Mouse (Mus musculus) liver, postnatal 0 days (tissue): ENCODE measurements around the gene Tcte1. TPM values are rescaled to one million over a fixed set of nuclear protein-coding genes. Genes with fewer than 3 reads are reported as not detected.

Experiments used
- ATAC-seq: fragments of 200-750 bp; cut with Nextera tagmentation; 2 replicates; pipeline ENCODE4 v1.8.0; 2017; ENCODE audit warnings: mild to moderate bottlenecking, moderate library complexity
- DNase-seq: peaks from one replicate; pipeline ENCODE4 v3.0.0-alpha.2; 2016
- H3K27ac ChIP-seq: fragments of 300-500 bp; sonication (generic); 2 replicates; pipeline ENCODE4 v1.5.1; 2014; ENCODE audit warnings: antibody characterized with exemption, moderate library complexity, mild to moderate bottlenecking, low read depth
- H3K27me3 ChIP-seq: fragments of 300-500 bp; sonication (generic); 2 replicates; pipeline ENCODE4 v1.6.1; 2014; ENCODE audit warnings: low read length, control low read depth, mixed read lengths; ENCODE audit not compliant: insufficient read depth
- H3K36me3 ChIP-seq: fragments of 300-500 bp; sonication (generic); replicated peaks from 2 replicates; pipeline ENCODE4 v1.6.1; 2014; ENCODE audit warnings: mild to moderate bottlenecking, control low read depth, low read length, moderate library complexity, mixed read lengths; ENCODE audit not compliant: insufficient read depth
- H3K4me1 ChIP-seq: fragments of 300-500 bp; sonication (generic); 2 replicates; pipeline ENCODE4 v1.6.1; 2014; ENCODE audit warnings: antibody characterized with exemption, mild to moderate bottlenecking, control low read depth; ENCODE audit not compliant: insufficient read depth
- H3K4me2 ChIP-seq: fragments of 300-500 bp; sonication (generic); 2 replicates; pipeline ENCODE4 v1.6.1; 2014; ENCODE audit warnings: low read depth, mild to moderate bottlenecking, low read length, moderate library complexity, mixed read lengths
- H3K4me3 ChIP-seq: fragments of 300-500 bp; sonication (generic); 2 replicates; pipeline ENCODE4 v1.5.1; 2014; ENCODE audit warnings: low read depth, low read length
- H3K9ac ChIP-seq: fragments of 300-500 bp; sonication (generic); replicated peaks from 2 replicates; pipeline ENCODE4 v1.6.1; 2014; ENCODE audit warnings: mild to moderate bottlenecking, moderate library complexity
- H3K9me3 ChIP-seq: fragments of 300-500 bp; sonication (generic); 2 replicates; pipeline ENCODE4 v1.6.1; 2016; ENCODE audit warnings: mild to moderate bottlenecking, control low read depth, low read length, mixed read lengths
- CTCF ChIP-seq: sonication (generic); IDR thresholded peaks from 2 replicates; pipeline ENCODE4 v1.5.1; 2016; ENCODE audit warnings: antibody characterized with exemption, low read depth
- EP300 ChIP-seq: IDR thresholded peaks from 2 replicates; pipeline ENCODE4 v1.6.1; 2016; ENCODE audit warnings: antibody characterized with exemption, low read depth, mild to moderate bottlenecking
- WGBS: fragments of 180-500 bp; shearing (Covaris S2); extraction: QIAGEN DNeasy Blood & Tissue Kit; methylation state at CpG from one replicate; pipeline ENCODE4 v1.1.7; 2014; ENCODE audit not compliant: insufficient replicate concordance; 5-methylcytosine and 5-hydroxymethylcytosine counted together
- polyA plus RNA-seq: library from polyadenylated mRNA; unstranded; fragments of >200 nt; fragmentation: Nextera tagmentation; extraction: Ambion mirVana; gene quantifications from 2 replicates; pipeline ENCODE4 v1.2.1, GENCODE M21; 2015

Tcte1 gene
- polyA plus RNA-seq, 1 experiment from 2014 or later, result not detected

DNA sequence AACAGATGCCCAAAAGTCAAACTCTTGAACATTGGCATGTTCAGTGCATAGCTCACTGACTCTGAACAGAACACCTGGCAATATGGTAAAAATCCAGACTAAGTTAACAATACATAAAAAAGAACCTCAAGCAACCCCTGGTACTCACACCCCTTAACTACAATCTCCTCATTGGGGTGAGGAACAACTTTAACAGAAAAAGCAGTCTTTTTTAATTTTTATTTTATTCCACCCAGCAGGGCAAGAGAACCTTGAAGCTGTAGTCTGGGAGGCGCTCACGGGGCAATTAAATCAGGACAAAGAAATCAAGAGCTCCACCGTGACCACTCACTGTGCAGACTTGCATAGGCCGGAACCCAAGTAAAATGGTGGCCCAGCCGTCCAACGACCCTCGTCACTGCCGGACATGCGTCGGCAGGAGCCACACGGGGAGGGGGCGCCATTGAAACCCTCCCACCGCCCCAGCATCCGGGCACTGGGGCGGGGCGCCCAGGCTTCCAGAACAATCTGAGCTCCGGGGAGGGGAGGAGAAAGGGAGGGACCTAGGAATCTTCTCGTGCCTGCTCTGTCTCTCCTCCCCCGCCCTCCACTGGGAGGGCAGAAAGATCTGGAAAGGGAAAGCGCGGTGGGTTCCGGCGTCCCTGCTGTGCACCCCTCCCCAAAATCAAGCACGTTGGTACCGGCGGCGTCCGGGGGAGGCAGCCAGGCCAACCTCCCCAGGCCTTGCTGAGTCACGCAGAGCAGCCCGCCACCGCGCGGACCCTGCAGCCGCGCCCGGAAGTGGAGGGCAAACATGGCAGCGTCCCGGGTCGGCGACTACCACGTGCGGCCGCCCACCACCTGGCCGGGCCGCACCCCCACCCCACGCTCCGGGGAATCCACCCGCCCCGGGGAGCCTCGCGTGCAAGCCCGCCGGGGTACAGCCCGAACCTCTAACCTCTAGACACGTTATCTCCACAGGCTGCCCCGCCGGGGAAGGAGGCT, 49.2 kb downstream of the Tcte1 start:
- peak; percentile 82 for DNase-seq
- Histone ChIP-seq H3K4me1 (peaks cover 20% of the 10 kb centered on the region), H3K27me3 (no peaks in the 10 kb centered on the region), H3K4me2 (peak overlapping the region; percentile 98), H3K27ac (peak overlapping the region; percentile 96), H3K36me3 (peaks cover 42% of the 10 kb centered on the region), H3K9me3 (no peaks in the 10 kb centered on the region), H3K9ac (peak overlapping the region; percentile 98), H3K4me3 (peak overlapping the region; percentile 100)
- WGBS, result under 1% methylated on average over 48 of the region's 57 CpGs
- ATAC-seq, result peak; percentile 58
- peak; percentile 11; the same call in 1 of the 2 replicates for TF ChIP-seq CTCF
- no peak for TF ChIP-seq EP300

DNA sequence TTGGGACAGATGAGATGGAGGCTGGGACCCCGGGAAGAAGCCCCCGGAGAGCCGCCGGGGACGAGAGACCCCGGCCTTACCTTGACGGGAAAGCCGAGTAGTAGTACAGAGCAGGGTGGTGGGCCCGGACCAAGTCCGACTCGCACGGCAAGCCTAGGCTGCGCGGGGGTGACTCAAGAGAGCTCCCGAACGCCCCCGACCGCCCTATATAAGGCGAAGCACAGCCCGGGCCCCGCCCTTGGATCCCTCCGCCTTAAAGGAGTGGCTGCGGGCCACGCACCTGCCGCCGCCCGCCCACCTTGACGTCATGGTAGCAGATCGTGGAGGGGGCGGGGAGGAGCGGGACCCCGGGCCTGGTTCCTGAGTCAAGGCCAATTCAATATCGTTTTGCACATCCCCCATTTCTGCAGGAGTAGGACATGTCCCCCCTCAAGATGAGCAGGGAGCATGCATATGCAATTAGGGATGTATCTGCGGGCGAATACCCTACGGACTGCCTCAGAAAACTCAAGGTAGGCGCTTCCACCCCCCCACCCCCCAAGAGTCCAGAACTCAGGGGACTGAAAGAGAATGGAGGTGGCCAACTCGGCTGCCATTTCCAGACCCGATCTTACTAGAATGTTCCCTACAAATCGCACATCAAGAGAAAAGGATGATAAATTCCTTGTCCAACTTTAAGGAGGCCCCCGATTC, 50.0 kb downstream of the Tcte1 start, which contains the start of gene Hsp90ab1:
TSS of gene Hsp90ab1 (minus strand) at position 185 of the 693 bp plus-strand sequence.
- under 1% methylated on average over 40 of the region's 41 CpGs for WGBS
- H3K9me3 ChIP-seq, result no peaks in the 10 kb centered on the region
- peak within 1 kb of the TSS; percentile 98 for H3K4me2 ChIP-seq
- DNase-seq, result peak; percentile 98
- peaks cover 36% of the 10 kb centered on the region for H3K36me3 ChIP-seq
- H3K27me3 ChIP-seq, result no peaks in the 10 kb centered on the region
- TF ChIP-seq CTCF, result no peak
- peak; percentile 17 for TF ChIP-seq EP300
- peak; percentile 84 for ATAC-seq
- peaks cover 20% of the 10 kb centered on the region for H3K4me1 ChIP-seq
- peak within 1 kb of the TSS; percentile 100 for H3K4me3 ChIP-seq
- H3K9ac ChIP-seq, result peak within 1 kb of the TSS; percentile 98
- H3K27ac ChIP-seq, result peak within 1 kb of the TSS; percentile 96

DNA sequence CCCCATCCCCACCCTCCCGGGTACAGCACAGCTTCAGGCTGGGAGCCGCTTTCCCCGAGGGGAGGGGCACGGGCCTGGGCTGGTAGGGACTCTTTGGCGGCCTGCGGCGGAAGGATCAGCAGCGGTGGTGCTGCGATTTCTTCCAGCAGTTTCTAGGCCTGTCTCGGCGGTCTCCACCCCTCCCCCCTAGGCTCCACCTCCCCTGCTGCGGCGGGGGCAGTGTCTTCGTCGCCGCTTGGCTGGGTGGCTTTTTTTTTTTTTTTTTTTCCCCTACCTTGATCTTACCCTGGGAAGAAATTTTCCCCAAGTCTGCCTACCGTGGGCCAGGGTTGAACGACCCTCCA, 50.5 kb downstream of the Tcte1 start:
- H3K27me3 ChIP-seq, result no peaks in the 10 kb centered on the region
- ATAC-seq, result peak; percentile 72
- H3K4me1 ChIP-seq, result peaks cover 20% of the 10 kb centered on the region
- H3K36me3 ChIP-seq, result peaks cover 30% of the 10 kb centered on the region
- peak overlapping the region; percentile 98 for H3K9ac ChIP-seq
- DNase-seq, result peak; percentile 94
- H3K4me3 ChIP-seq, result peak overlapping the region; percentile 100
- H3K27ac ChIP-seq, result peak overlapping the region; percentile 96
- peak overlapping the region; percentile 98 for H3K4me2 ChIP-seq
- under 1% methylated on average over 15 of the region's 18 CpGs for WGBS
- no peaks in the 10 kb centered on the region for H3K9me3 ChIP-seq
- peak; percentile 48 for TF ChIP-seq EP300
- TF ChIP-seq CTCF, result no peak

DNA sequence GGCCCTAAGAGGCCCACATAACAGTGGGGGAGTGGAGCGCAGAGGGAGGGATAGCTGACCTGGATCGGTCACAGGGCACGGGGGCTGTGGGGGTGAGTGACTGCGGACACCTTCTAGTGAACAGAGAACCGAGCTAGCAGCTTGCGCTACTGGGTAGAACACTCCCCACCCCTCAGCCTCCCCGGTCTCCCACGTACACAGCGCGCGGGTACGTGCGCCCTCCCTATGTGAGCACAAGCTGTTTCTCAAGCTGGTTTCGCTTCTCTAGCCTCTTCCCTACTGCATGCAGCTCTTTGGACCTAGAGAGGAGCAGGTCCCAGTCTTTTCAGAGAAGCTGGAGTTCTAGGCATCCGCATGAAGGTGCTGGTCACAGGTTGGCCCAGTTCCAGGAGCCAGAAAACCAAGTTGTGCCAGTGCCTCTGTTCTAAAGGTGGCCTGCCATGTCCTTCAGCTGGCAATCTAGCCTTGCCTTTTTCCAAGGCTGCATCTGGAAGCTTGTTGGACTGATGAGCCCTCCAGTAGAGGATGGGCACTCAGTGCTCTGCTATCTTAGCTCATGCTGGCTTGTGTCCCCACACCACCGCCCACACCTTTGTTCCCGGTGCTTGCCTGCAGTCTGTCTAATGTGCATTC, 51.0 kb downstream of the Tcte1 start:
- DNase-seq (peak; percentile 68), ATAC-seq (peak; percentile 32)
- TF ChIP-seq CTCF (no peak), EP300 (no peak)
- Histone ChIP-seq H3K4me1 (peaks cover 20% of the 10 kb centered on the region), H3K27me3 (no peaks in the 10 kb centered on the region), H3K4me3 (peak overlapping the region; percentile 100), H3K4me2 (peak overlapping the region; percentile 98), H3K27ac (peak overlapping the region; percentile 96), H3K36me3 (peaks cover 25% of the 10 kb centered on the region), H3K9me3 (no peaks in the 10 kb centered on the region), H3K9ac (peak overlapping the region; percentile 98)
- 3% methylated on average over 17 of the region's 17 CpGs for WGBS

DNA sequence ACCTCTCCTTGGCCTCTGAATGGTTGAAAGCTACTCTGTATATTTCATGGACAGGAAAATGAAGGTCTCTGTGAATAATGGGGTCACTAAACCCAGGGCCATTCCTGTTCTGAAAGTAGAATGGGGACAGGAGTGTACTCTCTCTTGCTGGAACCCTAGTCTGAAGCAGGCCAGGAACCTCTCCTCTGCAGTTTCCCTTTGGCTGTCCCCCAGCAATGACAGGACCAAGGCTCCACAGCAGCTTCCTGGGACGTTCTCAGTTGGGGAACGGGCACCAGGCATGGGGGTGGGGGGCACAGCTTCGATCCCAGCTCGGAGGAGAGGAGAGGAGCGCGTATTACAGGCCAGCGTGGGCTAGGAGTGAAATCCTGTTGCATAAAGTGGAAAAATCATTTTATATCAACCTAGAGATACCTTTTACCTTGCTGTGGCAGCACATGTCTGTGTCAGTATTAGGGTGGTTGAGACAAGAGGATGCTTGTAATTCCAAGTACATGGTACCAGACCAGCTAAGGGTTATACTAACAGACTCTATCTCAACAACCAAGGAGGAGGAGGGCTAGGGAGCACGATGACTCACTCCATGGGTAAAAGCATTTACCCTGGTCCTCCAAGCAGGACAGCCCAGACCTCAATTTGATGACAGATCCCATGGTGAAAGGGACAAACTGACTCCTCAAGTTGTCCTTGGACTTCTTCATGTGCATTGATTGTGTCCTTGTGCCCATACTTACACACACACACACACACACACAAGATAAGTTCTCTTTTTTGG, 52.1 kb downstream of the Tcte1 start:
- WGBS, result 95% methylated on average over 8 of the region's 8 CpGs
- ATAC-seq (no peak), DNase-seq (no peak)
- peak overlapping the region; percentile 96 for H3K27ac ChIP-seq
- H3K4me2 ChIP-seq, result peak overlapping the region; percentile 98; the same call in 1 of the 2 replicates
- no peak overlapping the region; the same call in 1 of the 2 replicates for H3K9ac ChIP-seq
- H3K9me3 ChIP-seq, result no peaks in the 10 kb centered on the region
- TF ChIP-seq CTCF, result no peak
- no peak for TF ChIP-seq EP300
- no peaks in the 10 kb centered on the region for H3K27me3 ChIP-seq
- peaks cover 15% of the 10 kb centered on the region for H3K36me3 ChIP-seq
- peaks cover 18% of the 10 kb centered on the region for H3K4me1 ChIP-seq
- H3K4me3 ChIP-seq, result no peak overlapping the region
